Mouse (Mus musculus): ENCODE data around the gene Olfr983.

The Olfr983 gene

DNA sequence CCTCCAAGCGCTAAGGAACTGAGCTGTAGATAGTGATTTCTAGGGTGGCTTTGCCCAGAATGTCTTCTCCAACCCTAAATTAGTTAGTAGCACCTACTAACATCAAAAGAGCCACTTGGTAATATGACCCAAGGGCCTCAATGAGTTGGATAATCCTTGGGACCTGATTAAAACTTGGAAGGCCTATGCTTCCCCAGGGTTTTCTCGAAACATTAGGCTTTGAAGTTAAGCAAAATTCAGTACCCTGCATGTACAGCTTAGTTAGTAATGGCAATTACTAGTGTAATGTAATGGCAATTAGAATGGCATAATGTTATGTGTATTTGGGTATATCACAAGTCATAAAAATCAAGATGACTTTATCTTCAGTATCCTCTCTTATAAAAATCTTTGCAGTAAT, at the start of gene Olfr983:
Olfr983 (minus strand) TSS at position 101 of the 400 bp plus-strand sequence.
- in situ Hi-C loops (cut with MboI; ENCODE audit: low pct_unique_long_range_greater_than_20kb in 1 of 2, low sequenced_read_pairs in 2 of 2, unreplicated experiment in 1 of 2), result no loop called here

DNA sequence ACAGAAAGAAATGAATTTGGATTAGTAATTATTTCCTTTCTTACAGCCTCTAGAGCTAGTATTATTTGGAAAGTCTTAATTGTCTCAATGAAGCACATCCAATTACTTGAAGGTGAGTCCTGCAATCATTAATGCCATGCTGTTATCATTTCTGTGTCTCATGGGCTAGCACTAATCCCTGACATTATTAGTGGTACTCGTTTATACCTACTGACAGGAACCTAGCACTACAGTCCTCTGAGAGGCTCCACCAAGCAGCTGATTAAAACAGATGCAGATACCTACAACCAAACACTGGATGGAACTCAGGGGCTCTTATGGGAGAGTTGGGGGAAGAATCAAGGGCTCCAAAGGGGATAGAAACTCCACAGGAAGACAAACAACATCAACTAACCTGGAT, 48.1 kb upstream of the Olfr983 start:
- in situ Hi-C loops (cut with MboI; ENCODE audit: low pct_unique_long_range_greater_than_20kb in 1 of 2, low sequenced_read_pairs in 2 of 2, unreplicated experiment in 1 of 2), result no loop called here

DNA sequence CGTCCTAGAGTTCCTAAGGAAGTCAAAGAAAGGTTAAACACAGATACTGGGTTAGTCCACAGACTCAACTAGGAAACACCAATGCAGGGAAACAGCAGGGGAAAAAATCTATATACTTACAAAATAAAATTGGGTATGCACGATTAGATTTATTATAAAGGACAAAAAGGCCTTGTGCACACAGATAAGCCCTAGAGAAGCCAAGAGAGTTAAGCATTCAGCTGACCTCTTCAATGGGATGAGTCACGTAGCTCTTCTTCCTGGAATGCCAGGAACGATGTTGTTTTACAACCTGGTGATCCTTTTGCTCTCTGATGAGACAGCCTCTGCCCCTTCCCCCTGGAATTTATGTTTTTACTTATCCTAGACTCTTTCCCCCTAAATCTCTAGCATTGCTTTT, 46.1 kb upstream of the Olfr983 start:
- in situ Hi-C loops (cut with MboI; ENCODE audit: low pct_unique_long_range_greater_than_20kb in 1 of 2, low sequenced_read_pairs in 2 of 2, unreplicated experiment in 1 of 2), result no loop called here

DNA sequence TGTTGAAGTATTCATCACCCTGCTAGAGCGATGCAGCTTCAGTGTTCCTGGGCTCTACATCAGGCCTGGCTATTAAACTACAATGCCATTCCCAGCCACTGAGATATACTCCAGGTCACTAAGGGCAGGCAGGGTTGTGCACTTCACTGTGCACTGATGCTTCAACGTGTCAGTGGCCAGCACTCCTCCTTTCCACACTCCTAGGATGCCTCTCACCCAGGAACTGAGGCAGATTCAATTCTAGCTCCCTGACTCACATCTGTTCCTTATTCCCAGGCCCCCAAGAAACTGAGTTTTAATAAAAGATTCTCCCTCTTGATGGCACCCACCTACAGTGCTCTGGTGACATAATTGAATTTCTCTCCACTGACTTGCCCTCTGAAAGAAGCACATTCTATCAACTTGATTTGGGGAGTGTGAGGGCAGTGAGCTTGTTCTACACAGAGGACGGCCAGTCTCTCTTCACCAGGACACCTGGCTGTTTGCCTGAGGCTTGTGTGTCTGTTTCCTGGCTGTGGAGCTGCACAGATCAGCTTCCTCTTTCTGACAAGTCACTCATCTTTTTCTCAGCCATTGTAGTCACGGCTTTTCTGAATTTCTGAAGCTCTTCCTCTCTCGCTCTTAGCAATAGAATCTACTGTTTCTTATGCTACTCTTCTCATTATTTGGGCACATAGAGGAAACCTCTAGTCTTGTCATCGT, 43.7 kb upstream of the Olfr983 start:
- in situ Hi-C loops (cut with MboI; ENCODE audit: low pct_unique_long_range_greater_than_20kb in 1 of 2, low sequenced_read_pairs in 2 of 2, unreplicated experiment in 1 of 2), result no loop called here

DNA sequence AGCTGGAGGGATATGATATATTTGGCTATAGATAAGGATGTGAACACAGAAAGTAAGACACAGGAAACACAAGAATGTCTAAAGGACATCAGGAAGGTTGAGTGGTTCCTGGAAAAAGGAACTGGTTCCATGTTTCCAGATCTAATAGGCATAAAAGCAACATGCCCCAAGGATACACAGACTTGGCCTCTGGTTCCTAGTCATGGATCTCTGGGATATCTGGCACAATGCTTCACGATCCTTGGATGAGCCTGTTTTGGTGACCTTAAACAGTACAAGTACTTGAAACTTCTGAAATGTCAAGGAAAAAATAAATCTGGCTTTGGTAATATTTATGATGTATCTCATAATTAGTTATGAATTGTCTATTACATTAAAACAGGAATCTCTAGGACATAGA, 37.2 kb upstream of the Olfr983 start:
- in situ Hi-C loops (cut with MboI; ENCODE audit: low pct_unique_long_range_greater_than_20kb in 1 of 2, low sequenced_read_pairs in 2 of 2, unreplicated experiment in 1 of 2), result no loop called here

DNA sequence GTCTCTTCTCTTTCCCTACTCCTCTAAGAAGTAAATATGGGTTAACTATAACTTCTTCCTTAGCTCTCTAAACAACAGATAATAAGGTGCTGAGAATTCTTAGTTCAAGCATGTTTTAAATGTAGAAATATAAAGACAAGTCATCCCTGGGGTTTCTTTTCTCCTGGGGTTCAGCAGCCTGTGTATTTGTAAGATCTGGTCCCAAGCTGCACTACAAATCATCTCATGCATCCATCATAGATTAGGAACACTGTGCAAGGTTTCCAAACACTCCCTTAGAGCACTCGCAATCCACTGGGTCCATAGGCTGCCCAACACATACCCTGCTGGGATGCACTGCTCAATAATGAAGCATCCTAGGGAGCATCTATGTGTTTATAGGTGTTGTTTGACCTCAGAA, 36.7 kb upstream of the Olfr983 start, which contains the start of gene Olfr985:
Olfr985 (minus strand) TSS at position 101 of the 400 bp plus-strand sequence.
- in situ Hi-C loops (cut with MboI; ENCODE audit: low pct_unique_long_range_greater_than_20kb in 1 of 2, low sequenced_read_pairs in 2 of 2, unreplicated experiment in 1 of 2), result no loop called here

DNA sequence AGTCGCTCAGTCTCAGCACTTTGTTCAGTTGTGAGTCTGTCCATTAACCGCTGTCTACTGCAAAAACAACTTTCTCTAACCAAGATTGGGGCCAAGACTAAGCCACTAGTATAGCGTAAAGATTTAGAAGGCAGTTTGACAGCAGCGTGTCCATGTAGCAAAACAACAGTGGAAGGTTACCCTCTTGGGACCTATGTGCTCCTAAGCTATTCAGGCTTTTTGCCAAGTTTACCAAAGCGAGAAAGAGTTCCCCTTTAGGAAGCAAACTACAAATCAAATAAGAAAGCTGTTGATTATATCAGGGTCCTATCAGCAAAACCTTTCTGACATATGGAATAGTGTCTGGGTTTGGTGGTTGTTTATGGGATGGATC, 23.9 kb upstream of the Olfr983 start:
- in situ Hi-C loops (cut with MboI; ENCODE audit: low pct_unique_long_range_greater_than_20kb in 1 of 2, low sequenced_read_pairs in 2 of 2, unreplicated experiment in 1 of 2), result no loop called here

DNA sequence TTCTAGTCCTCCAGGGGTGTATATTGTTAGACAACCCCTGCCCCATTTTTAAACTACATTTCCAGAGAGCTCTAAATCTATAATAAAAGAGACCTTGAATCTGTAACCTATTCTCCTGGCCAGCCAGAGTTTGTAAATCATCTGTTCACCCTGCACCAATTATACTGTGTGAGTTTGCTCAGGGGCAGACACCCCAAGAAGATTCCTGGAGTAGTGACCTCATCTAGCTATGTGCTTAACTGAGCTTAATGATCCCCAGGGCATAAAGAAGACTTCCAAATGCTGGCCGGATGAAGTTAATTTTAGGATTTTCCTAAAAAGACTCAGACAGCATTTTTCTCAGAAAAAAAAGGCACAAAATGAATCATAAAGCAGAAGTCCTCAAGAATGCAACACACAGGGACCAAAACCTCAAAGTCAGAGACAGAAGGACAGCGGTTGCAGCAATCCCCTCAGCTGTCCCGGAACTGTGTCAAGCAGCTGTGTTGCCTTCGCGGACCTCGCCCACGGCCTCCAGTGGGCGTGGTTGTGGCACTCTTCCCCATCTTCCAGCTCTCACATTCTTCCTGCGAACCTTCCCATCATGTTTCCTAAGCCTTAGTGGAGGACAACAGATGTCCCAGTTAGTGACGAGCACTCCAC, 23.4 kb upstream of the Olfr983 start:
- in situ Hi-C loops (cut with MboI; ENCODE audit: low pct_unique_long_range_greater_than_20kb in 1 of 2, low sequenced_read_pairs in 2 of 2, unreplicated experiment in 1 of 2), result no loop called here

DNA sequence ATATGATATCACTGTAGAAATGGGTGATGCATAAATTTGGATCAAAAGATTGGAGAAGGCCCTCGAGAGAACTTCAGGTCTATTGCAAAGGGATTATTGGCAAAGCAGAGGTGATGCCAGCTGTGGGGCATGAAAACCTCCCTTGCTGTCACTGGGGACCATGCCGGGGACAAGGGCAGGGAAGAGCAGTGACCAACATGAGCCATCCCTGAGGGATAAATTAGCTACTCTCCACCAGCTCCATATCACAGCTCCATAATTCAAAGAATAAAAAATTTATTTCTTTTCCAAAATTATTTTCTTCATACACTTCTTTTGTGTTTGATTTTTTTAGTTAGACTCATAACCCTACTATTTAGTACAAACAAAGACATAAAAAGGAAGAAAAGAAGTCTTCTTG, 20.7 kb upstream of the Olfr983 start, which contains the start of gene Olfr984:
Olfr984 (minus strand) TSS at position 101 of the 400 bp plus-strand sequence.
- in situ Hi-C loops (cut with MboI; ENCODE audit: low pct_unique_long_range_greater_than_20kb in 1 of 2, low sequenced_read_pairs in 2 of 2, unreplicated experiment in 1 of 2), result no loop called here

DNA sequence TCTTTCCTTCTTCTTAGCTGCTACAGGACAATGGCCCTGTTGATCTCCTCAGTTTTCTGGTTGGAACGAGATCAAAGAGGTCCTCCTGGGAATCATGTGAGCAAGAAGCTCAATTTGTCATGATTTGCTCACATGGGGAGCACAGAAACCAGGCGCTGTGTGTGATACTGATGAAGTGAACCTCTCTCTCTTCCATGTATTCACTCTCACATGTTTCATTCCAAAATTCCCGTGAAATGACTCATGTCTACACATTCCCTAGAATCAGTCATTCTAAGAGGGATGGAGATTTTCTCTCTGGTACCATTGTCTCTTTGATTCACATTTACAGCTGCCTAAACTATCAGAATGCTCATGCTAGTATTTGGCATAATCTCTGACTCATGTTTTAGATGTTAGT, 1.4 kb upstream of the Olfr983 start:
- in situ Hi-C loops (cut with MboI; ENCODE audit: low pct_unique_long_range_greater_than_20kb in 1 of 2, low sequenced_read_pairs in 2 of 2, unreplicated experiment in 1 of 2), result no loop called here

DNA sequence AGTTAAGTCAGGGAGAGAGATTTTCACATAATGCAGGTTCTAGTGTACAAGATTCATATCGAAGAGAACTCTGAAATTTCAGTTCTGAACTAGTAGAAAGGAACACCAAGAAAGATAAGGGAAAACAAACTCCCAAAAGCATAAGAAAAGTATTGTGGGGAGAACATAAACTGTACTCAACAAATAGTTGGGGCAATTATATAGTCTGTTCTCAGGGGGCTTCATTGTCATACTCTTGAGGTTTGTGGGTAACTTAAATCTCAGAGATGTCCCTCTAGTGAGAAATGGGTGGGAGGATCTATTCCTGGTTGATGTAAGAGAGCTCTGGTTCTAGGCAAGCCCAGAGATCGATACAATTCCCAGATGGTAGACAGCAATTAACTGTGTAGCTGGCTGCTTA, 19.9 kb downstream of the Olfr983 start, which contains the start of gene Olfr982:
Olfr982 (plus strand) TSS at position 301 of the 400 bp plus-strand sequence.
- in situ Hi-C loops (cut with MboI; ENCODE audit: low pct_unique_long_range_greater_than_20kb in 1 of 2, low sequenced_read_pairs in 2 of 2, unreplicated experiment in 1 of 2), result no loop called here

DNA sequence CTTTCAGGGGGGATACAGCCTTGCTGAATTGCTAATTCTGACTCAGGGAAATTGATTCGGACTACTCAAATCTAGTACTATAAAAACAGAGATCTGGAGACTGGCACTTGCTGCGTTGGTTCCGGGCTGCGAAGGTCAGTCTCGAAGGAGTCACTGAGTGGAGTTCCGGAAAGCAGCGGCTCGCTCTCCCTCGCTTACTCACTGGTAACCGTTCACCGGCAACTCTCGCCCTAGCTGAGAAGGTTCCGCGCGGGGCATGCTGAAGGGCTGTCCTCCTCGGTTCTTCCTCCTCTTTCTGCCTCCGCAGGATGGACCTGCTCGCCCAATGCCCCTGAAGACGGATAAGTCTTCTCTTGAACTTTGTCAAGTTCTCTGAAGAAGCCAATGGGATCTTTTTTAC, 43.3 kb downstream of the Olfr983 start:
- in situ Hi-C loops (cut with MboI; ENCODE audit: low pct_unique_long_range_greater_than_20kb in 1 of 2, low sequenced_read_pairs in 2 of 2, unreplicated experiment in 1 of 2), result no loop called here
